Mouse (Mus musculus) hindbrain, embryonic 14.5 days (tissue): ENCODE measurements around the gene Sema4g. TPM values are rescaled to one million over a fixed set of nuclear protein-coding genes. Genes with fewer than 3 reads are reported as not detected.
A peak's percentile ranks its signal among the peaks of the same experiment; 100 is the strongest.
"Not testable (repeated sequence)": the region's sequence is repeated elsewhere in the genome, so short reads cannot be mapped to it uniquely, and the experiment has no call there.

ENCODE experiments used
- ATAC-seq: fragments of 200-750 bp; cut with Nextera tagmentation; 2 replicates; pipeline ENCODE4 v1.8.0; 2017; ENCODE audit warnings: moderate number of reproducible peaks, mild to moderate bottlenecking, moderate TSS enrichment, moderate library complexity; ENCODE audit not compliant: low FRiP score
- DNase-seq: peaks from one replicate; pipeline ENCODE4 v3.0.0-alpha.2; 2015; ENCODE audit warnings: low spot score
- H3K27ac ChIP-seq: fragments of 300-500 bp; sonication (generic); 2 replicates; pipeline ENCODE4 v1.5.1; 2014; ENCODE audit warnings: mild to moderate bottlenecking, moderate library complexity
- H3K27me3 ChIP-seq: fragments of 300-500 bp; sonication (generic); 2 replicates; pipeline ENCODE4 v1.6.1; 2014; ENCODE audit warnings: mild to moderate bottlenecking, low read length, mixed read lengths; ENCODE audit not compliant: control insufficient read depth, insufficient read depth
- H3K36me3 ChIP-seq: fragments of 300-500 bp; sonication (generic); replicated peaks from 2 replicates; pipeline ENCODE4 v1.6.1; 2014; ENCODE audit not compliant: control insufficient read depth, insufficient read depth
- H3K4me1 ChIP-seq: fragments of 300-500 bp; sonication (generic); replicated peaks from 2 replicates; pipeline ENCODE4 v1.6.1; 2014; ENCODE audit warnings: antibody characterized with exemption, low read length, mixed read lengths; ENCODE audit not compliant: control insufficient read depth, insufficient read depth
- H3K4me2 ChIP-seq: fragments of 300-500 bp; sonication (generic); replicated peaks from 2 replicates; pipeline ENCODE4 v1.6.1; 2014; ENCODE audit warnings: mild to moderate bottlenecking, moderate library complexity
- H3K4me3 ChIP-seq: fragments of 300-500 bp; sonication (generic); replicated peaks from 2 replicates; pipeline ENCODE4 v1.5.1; 2014; ENCODE audit warnings: mild to moderate bottlenecking, low read length
- H3K9ac ChIP-seq: fragments of 300-500 bp; sonication (generic); 2 replicates; pipeline ENCODE4 v1.6.1; 2014
- H3K9me3 ChIP-seq: fragments of 300-500 bp; sonication (generic); 2 replicates; pipeline ENCODE4 v1.6.1; 2016; ENCODE audit warnings: low read length; ENCODE audit not compliant: control insufficient read depth
- WGBS: fragments of 180-500 bp; shearing (Covaris S2); extraction: QIAGEN DNeasy Blood & Tissue Kit; methylation state at CpG from one replicate; pipeline ENCODE4 v1.1.7; 2014; 5-methylcytosine and 5-hydroxymethylcytosine counted together
- polyA plus RNA-seq: library from polyadenylated mRNA; unstranded; fragments of >200 nt; fragmentation: Nextera tagmentation; extraction: Ambion mirVana; gene quantifications from 2 replicates; pipeline ENCODE4 v1.2.1, GENCODE M21; 2014

Gene Sema4g
- polyA plus RNA-seq, 1 experiment from 2014 or later: 19.5 TPM

- no peak for ATAC-seq
- no peak overlapping the region for H3K9ac ChIP-seq
- no peaks in the 10 kb centered on the region for H3K27me3 ChIP-seq
Observed at GRCm38 (mm10) chr19:45028746-45029145, 39.8 kb downstream of the Sema4g start.

GRCm38 (mm10) chr19:45029571-45029970 is 40.7 kb downstream of the Sema4g start:
- H3K36me3 ChIP-seq: peaks cover 40% of the 10 kb centered on the region
- no peaks in the 10 kb centered on the region for H3K9me3 ChIP-seq
- 45% methylated on average over 9 of the region's 9 CpGs for WGBS
- no peak overlapping the region for H3K9ac ChIP-seq
- no peak overlapping the region for H3K27ac ChIP-seq
- no peaks in the 10 kb centered on the region for H3K4me1 ChIP-seq
- H3K27me3 ChIP-seq: no peaks in the 10 kb centered on the region
- H3K4me3 ChIP-seq: no peak overlapping the region
- no peak overlapping the region for H3K4me2 ChIP-seq
- no peak for ATAC-seq
- DNase-seq: no peak

More at GRCm38 (mm10) chr19:45028746-45029145, 39.8 kb downstream of the Sema4g start:
- Histone ChIP-seq H3K4me3 (no peak overlapping the region), H3K36me3 (peaks cover 44% of the 10 kb centered on the region), H3K27ac (no peak overlapping the region), H3K4me1 (no peaks in the 10 kb centered on the region), H3K9me3 (no peaks in the 10 kb centered on the region), H3K4me2 (no peak overlapping the region)
- DNase-seq: no peak
- 65% methylated on average over 19 of the region's 19 CpGs for WGBS

- ATAC-seq (no peak), DNase-seq (no peak)
- no peak overlapping the region for H3K27ac ChIP-seq
Observed at GRCm38 (mm10) chr19:45030111-45030510, 41.2 kb downstream of the Sema4g start.

GRCm38 (mm10) chr19:45030746-45031693 is 42.1 kb downstream of the Sema4g start:
- Histone ChIP-seq H3K4me2 (peak overlapping the region; percentile 27), H3K27me3 (no peaks in the 10 kb centered on the region), H3K27ac (no peak overlapping the region), H3K36me3 (peaks cover 26% of the 10 kb centered on the region), H3K4me1 (no peaks in the 10 kb centered on the region), H3K9ac (no peak overlapping the region), H3K4me3 (no peak overlapping the region), H3K9me3 (no peaks in the 10 kb centered on the region)
- WGBS: 39% methylated on average over 20 of the region's 20 CpGs
- ATAC-seq: peak; percentile 29; the same call in 1 of the 2 replicates
- peak; percentile 89 for DNase-seq

More at GRCm38 (mm10) chr19:45030111-45030510, 41.2 kb downstream of the Sema4g start:
- no peak overlapping the region for H3K9ac ChIP-seq
- no peak overlapping the region for H3K4me3 ChIP-seq
- H3K4me1 ChIP-seq: no peaks in the 10 kb centered on the region
- 37% methylated on average over 8 of the region's 8 CpGs for WGBS
- H3K9me3 ChIP-seq: no peaks in the 10 kb centered on the region
- no peak overlapping the region for H3K4me2 ChIP-seq
- H3K36me3 ChIP-seq: peaks cover 35% of the 10 kb centered on the region
- no peaks in the 10 kb centered on the region for H3K27me3 ChIP-seq

- WGBS: 22% methylated on average over 4 of the region's 4 CpGs
- H3K9me3 ChIP-seq: no peaks in the 10 kb centered on the region
- H3K27me3 ChIP-seq: no peaks in the 10 kb centered on the region
- H3K27ac ChIP-seq: no peak overlapping the region
- peaks cover 18% of the 10 kb centered on the region for H3K36me3 ChIP-seq
- H3K4me2 ChIP-seq: no peak overlapping the region
- ATAC-seq (peak; percentile 56), DNase-seq (peak; percentile 85)
- no peak overlapping the region for H3K9ac ChIP-seq
- H3K4me3 ChIP-seq: no peak overlapping the region
- no peaks in the 10 kb centered on the region for H3K4me1 ChIP-seq
Observed at GRCm38 (mm10) chr19:45031780-45032179, 42.9 kb downstream of the Sema4g start.

- Histone ChIP-seq H3K4me3 (no peak overlapping the region), H3K27ac (no peak overlapping the region), H3K4me2 (no peak overlapping the region), H3K4me1 (no peaks in the 10 kb centered on the region), H3K36me3 (peaks cover 9% of the 10 kb centered on the region), H3K9ac (no peak overlapping the region), H3K27me3 (no peaks in the 10 kb centered on the region), H3K9me3 (no peaks in the 10 kb centered on the region)
- 48% methylated on average over 17 of the region's 17 CpGs for WGBS
- DNase-seq (no peak), ATAC-seq (no peak)
Observed at GRCm38 (mm10) chr19:45032570-45033332, 43.9 kb downstream of the Sema4g start.

GRCm38 (mm10) chr19:45036867-45037266 is 48.0 kb downstream of the Sema4g start:
- ATAC-seq (no peak), DNase-seq (no peak)
- no peak overlapping the region for H3K27ac ChIP-seq
- H3K4me1 ChIP-seq: no peaks in the 10 kb centered on the region
- peaks cover 5% of the 10 kb centered on the region; the same call in 1 of the 2 replicates for H3K27me3 ChIP-seq
- no peaks in the 10 kb centered on the region for H3K36me3 ChIP-seq
- H3K4me2 ChIP-seq: no peak overlapping the region
- WGBS: 36% methylated on average over 16 of the region's 16 CpGs
- no peak overlapping the region for H3K4me3 ChIP-seq
- H3K9me3 ChIP-seq: no peaks in the 10 kb centered on the region
- H3K9ac ChIP-seq: no peak overlapping the region

- not testable (repeated sequence) for H3K4me2 ChIP-seq, H3K27ac ChIP-seq, ATAC-seq, H3K4me1 ChIP-seq, H3K9me3 ChIP-seq, H3K36me3 ChIP-seq, H3K9ac ChIP-seq, DNase-seq, H3K27me3 ChIP-seq, H3K4me3 ChIP-seq
- 90% methylated on average over 7 of the region's 7 CpGs for WGBS
Observed at GRCm38 (mm10) chr19:45038198-45038597, 49.3 kb downstream of the Sema4g start.

GRCm38 (mm10) chr19:45040214-45040613 is 51.3 kb downstream of the Sema4g start:
- no peak for ATAC-seq
- Histone ChIP-seq H3K4me2 (no peak overlapping the region), H3K9ac (no peak overlapping the region), H3K27me3 (peaks cover 8% of the 10 kb centered on the region), H3K4me1 (no peaks in the 10 kb centered on the region), H3K27ac (no peak overlapping the region), H3K36me3 (no peaks in the 10 kb centered on the region), H3K4me3 (no peak overlapping the region), H3K9me3 (no peaks in the 10 kb centered on the region)
- no peak for DNase-seq
- 47% methylated on average over 13 of the region's 13 CpGs for WGBS
